Mouse (Mus musculus): ENCODE measurements at regions not wholly inside any gene's neighbourhood (a gene's known extent, or its start where the extent isn't known, plus 50 kb on each side); places are given as distances from the start of the nearest gene placed in this dataset.

DNA sequence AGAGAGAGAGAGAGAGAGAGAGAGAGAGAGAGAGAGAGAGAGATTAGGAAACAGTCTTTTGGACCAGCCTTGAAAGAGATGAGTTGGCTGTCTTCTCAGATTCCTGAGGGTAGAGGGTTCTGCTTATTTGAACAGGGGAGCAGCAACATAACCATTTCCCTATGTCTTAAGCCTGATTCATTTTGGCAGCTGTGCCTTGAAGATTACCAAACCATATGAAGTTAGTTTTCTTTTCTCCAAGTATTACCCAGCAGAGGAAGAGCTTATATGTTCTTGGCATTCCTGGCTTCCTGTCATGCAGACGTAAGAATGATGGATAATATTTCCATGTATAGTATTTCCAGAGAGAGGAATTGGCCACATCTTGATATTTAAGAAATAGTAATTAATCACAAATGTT is 124.8 kb upstream of the Igsf10 start:
- no peak for DNase-seq (ENCODE audit: low spot score)
- no peaks in the 10 kb centered on the region for H3K9me3 ChIP-seq (ENCODE audit: control insufficient read depth, low read length)
- H3K27me3 ChIP-seq (ENCODE audit: control insufficient read depth, insufficient read depth, low read length): no peaks in the 10 kb centered on the region
- no peak overlapping the region for H3K9ac ChIP-seq (ENCODE audit: low read depth, low read length)
- ATAC-seq (ENCODE audit: low FRiP score): no peak
- H3K4me3 ChIP-seq (ENCODE audit: low read depth, low read length): no peak overlapping the region
- no peaks in the 10 kb centered on the region for H3K36me3 ChIP-seq (ENCODE audit: control insufficient read depth, insufficient read depth, low read length)
- no peak overlapping the region for H3K27ac ChIP-seq (ENCODE audit: low read depth, low read length)
- WGBS: 68% methylated on average over 1 of the region's 1 CpGs
- no peaks in the 10 kb centered on the region for H3K4me1 ChIP-seq (replicated peaks; ENCODE audit: control insufficient read depth, insufficient read depth, low read length)
- no peak overlapping the region for H3K4me2 ChIP-seq (replicated peaks; ENCODE audit: low read depth, low read length)

DNA sequence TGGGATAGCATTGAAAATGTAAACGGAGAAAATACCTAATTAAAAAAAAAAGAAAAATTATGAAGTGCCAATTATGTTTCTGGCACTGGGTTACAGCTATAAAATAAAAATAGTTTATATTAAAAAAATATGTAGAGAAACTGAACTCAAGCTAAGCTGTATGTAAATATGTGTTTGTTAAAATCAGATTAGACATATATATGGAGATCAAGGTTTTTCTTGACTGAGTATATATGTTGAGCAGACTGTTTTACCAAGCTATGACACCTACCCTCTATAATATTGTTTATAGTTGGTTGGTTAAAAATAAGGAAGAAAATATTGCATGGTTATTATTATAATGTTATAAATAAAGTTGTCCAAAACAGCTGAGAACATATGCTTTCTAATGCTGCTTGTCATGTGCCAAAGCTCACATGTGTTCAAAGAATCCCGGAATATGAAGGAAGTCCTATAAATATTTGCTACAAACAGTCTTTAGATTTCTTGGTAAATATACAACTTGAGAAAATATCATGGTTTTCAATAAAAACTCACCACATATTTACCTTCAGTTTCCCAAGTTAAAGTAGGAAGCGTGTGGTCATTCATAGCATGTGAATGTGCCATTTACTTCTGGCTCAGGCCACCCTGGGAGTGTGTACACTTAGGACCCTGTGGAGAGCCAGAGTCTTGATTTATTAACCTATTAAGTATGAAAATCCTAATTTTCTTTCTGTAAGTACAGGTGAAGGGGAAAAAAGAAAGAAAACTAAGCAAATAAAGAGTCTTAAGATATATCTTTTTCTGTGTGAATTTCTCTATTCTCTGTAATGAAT is 118.4 kb upstream of the Igsf10 start:
- Histone ChIP-seq H3K27ac (ENCODE audit: low read depth, low read length) (no peak overlapping the region), H3K4me1 (replicated peaks; ENCODE audit: control insufficient read depth, insufficient read depth, low read length) (no peaks in the 10 kb centered on the region), H3K27me3 (ENCODE audit: control insufficient read depth, insufficient read depth, low read length) (no peaks in the 10 kb centered on the region), H3K4me3 (ENCODE audit: low read depth, low read length) (no peak overlapping the region), H3K9me3 (ENCODE audit: control insufficient read depth, low read length) (no peaks in the 10 kb centered on the region), H3K36me3 (ENCODE audit: control insufficient read depth, insufficient read depth, low read length) (no peaks in the 10 kb centered on the region), H3K4me2 (replicated peaks; ENCODE audit: low read depth, low read length) (no peak overlapping the region), H3K9ac (ENCODE audit: low read depth, low read length) (no peak overlapping the region)
- DNase-seq (ENCODE audit: low spot score) (no peak), ATAC-seq (ENCODE audit: low FRiP score) (no peak)
- WGBS: 93% methylated on average over 3 of the region's 3 CpGs

DNA sequence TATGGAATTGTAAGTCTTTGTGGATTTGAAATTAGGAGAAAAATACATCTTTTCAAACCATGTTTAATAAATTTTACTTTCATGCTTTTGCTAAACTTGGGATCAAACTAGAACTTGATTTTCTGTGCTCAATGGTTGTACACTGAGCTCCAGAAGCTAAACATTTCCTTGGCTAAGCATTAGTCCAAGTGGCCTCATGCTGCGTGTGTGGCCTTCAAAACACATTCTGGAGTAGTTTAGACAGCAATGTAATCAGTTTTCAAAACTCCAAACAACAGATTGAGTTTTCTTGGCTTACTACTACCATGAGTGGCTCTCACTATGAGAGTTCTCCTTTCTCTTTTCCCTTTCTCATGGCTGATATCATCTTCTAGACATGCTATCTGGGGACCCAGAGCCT is 112.7 kb upstream of the Igsf10 start:
- H3K36me3 ChIP-seq (ENCODE audit: control insufficient read depth, insufficient read depth, low read length): no peaks in the 10 kb centered on the region
- no peak for ATAC-seq (ENCODE audit: low FRiP score)
- H3K4me1 ChIP-seq (replicated peaks; ENCODE audit: control insufficient read depth, insufficient read depth, low read length): no peaks in the 10 kb centered on the region
- H3K4me3 ChIP-seq (ENCODE audit: low read depth, low read length): no peak overlapping the region
- no peak overlapping the region for H3K27ac ChIP-seq (ENCODE audit: low read depth, low read length)
- 97% methylated on average over 1 of the region's 1 CpGs for WGBS
- H3K27me3 ChIP-seq (ENCODE audit: control insufficient read depth, insufficient read depth, low read length): no peaks in the 10 kb centered on the region
- DNase-seq (ENCODE audit: low spot score): no peak
- no peak overlapping the region for H3K9ac ChIP-seq (ENCODE audit: low read depth, low read length)
- H3K4me2 ChIP-seq (replicated peaks; ENCODE audit: low read depth, low read length): no peak overlapping the region
- no peaks in the 10 kb centered on the region for H3K9me3 ChIP-seq (ENCODE audit: control insufficient read depth, low read length)

DNA sequence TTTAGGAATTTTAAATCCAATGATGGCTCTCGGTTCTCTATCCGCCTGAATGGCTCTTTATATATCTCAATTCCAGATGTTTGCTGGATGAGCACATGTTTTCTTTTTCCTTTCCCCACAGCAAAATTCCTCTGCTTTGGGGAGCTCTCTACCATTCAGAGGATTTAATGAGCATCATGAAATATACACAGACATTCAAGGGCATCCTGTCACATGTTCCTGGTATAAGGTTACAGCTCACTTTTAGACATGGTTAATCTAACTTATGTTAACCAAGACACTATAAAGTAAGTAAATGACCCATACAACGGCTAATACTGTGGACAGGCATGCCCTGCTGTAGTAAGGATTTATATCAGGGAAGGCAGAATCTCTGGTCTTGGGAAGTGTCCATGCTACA is 106.9 kb upstream of the Igsf10 start:
- Histone ChIP-seq H3K9me3 (ENCODE audit: control insufficient read depth, low read length) (no peaks in the 10 kb centered on the region), H3K9ac (ENCODE audit: low read depth, low read length) (no peak overlapping the region), H3K27ac (ENCODE audit: low read depth, low read length) (no peak overlapping the region), H3K27me3 (ENCODE audit: control insufficient read depth, insufficient read depth, low read length) (no peaks in the 10 kb centered on the region), H3K36me3 (ENCODE audit: control insufficient read depth, insufficient read depth, low read length) (no peaks in the 10 kb centered on the region), H3K4me2 (replicated peaks; ENCODE audit: low read depth, low read length) (no peak overlapping the region), H3K4me3 (ENCODE audit: low read depth, low read length) (no peak overlapping the region), H3K4me1 (replicated peaks; ENCODE audit: control insufficient read depth, insufficient read depth, low read length) (no peaks in the 10 kb centered on the region)
- no peak for DNase-seq (ENCODE audit: low spot score)
- 73% methylated on average over 3 of the region's 3 CpGs for WGBS
- no peak for ATAC-seq (ENCODE audit: low FRiP score)

DNA sequence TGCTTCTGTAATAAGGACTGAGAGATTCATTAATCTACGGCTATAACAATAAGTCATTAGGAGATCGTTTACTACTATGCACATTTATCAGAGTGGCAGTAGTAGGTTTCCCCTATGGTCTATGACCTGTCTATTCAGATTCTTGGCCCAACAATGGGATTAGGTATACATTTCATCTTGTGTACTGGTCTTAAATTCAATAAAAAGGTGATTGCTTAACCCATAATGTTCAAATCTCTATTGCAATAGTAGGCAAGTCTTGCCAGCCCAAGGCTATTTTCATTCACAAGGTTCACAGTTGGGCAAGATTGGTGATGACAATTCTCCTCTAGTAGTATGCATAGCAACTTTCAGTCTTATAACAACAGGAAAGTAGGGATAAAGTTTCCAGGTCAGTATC is 79.4 kb upstream of the Igsf10 start:
- 96% methylated on average over 2 of the region's 2 CpGs for whole genome bisulfite sequencing
- Histone ChIP-seq H3K4me2 (replicated peaks; ENCODE audit: low read depth, low read length) (no peak overlapping the region), H3K9me3 (ENCODE audit: control insufficient read depth, low read length) (no peaks in the 10 kb centered on the region), H3K4me3 (ENCODE audit: low read depth, low read length) (no peak overlapping the region), H3K36me3 (ENCODE audit: control insufficient read depth, insufficient read depth, low read length) (no peaks in the 10 kb centered on the region), H3K9ac (ENCODE audit: low read depth, low read length) (no peak overlapping the region), H3K4me1 (replicated peaks; ENCODE audit: control insufficient read depth, insufficient read depth, low read length) (no peaks in the 10 kb centered on the region), H3K27ac (ENCODE audit: low read depth, low read length) (no peak overlapping the region), H3K27me3 (ENCODE audit: control insufficient read depth, insufficient read depth, low read length) (no peaks in the 10 kb centered on the region)
- no peak for DNase-seq (ENCODE audit: low spot score)
- no peak for ATAC-seq (ENCODE audit: low FRiP score)

DNA sequence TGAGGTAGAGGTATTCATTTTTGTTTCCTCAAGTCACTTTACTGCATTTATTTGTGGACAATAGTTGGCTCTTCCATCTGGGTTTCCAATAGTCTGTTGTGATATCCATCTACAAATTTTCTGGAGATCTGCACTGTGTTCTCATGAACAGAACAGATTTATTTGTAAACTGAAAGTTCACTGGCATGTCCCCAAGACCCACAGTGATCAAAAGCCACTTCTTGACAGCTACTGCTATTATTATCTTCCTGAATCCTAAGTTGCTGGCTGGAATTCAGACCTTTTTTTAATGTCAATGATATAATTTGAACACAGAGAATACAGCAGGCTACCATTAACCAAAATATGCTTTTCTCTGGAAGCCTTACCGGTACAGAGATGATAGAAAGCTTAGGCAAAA is 64.9 kb upstream of the Igsf10 start:
- DNase-seq (ENCODE audit: low spot score) (no peak), ATAC-seq (ENCODE audit: low FRiP score) (no peak)
- H3K9me3 ChIP-seq (ENCODE audit: control insufficient read depth, low read length): no peaks in the 10 kb centered on the region
- WGBS: 82% methylated on average over 1 of the region's 1 CpGs
- no peaks in the 10 kb centered on the region for H3K36me3 ChIP-seq (ENCODE audit: control insufficient read depth, insufficient read depth, low read length)
- H3K27ac ChIP-seq (ENCODE audit: low read depth, low read length): no peak overlapping the region
- no peak overlapping the region for H3K4me2 ChIP-seq (replicated peaks; ENCODE audit: low read depth, low read length)
- H3K4me1 ChIP-seq (replicated peaks; ENCODE audit: control insufficient read depth, insufficient read depth, low read length): no peaks in the 10 kb centered on the region
- no peak overlapping the region for H3K9ac ChIP-seq (ENCODE audit: low read depth, low read length)
- H3K4me3 ChIP-seq (ENCODE audit: low read depth, low read length): no peak overlapping the region
- H3K27me3 ChIP-seq (ENCODE audit: control insufficient read depth, insufficient read depth, low read length): no peaks in the 10 kb centered on the region

DNA sequence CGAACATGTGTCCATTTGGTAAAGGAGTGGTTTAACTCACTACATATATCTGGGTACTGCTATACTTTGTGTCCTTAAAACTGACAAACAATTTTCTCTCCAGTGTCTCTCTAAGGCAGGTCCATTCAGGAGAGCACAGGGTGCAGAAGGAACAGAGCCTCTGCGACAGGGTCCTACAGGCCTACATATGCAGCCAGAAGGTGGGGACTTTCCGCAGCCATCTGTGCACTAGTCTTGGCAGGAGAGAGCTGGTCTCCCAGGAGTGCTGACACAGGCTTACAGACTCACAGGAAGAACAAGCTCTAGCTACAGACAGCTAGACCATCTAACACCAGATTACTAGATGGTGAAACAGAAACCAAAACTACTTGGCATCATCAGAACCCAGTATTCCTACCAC is 61.8 kb upstream of the Igsf10 start:
- no peak for ATAC-seq (ENCODE audit: low FRiP score)
- H3K27me3 ChIP-seq (ENCODE audit: control insufficient read depth, insufficient read depth, low read length): no peaks in the 10 kb centered on the region
- no peak overlapping the region for H3K9ac ChIP-seq (ENCODE audit: low read depth, low read length)

DNA sequence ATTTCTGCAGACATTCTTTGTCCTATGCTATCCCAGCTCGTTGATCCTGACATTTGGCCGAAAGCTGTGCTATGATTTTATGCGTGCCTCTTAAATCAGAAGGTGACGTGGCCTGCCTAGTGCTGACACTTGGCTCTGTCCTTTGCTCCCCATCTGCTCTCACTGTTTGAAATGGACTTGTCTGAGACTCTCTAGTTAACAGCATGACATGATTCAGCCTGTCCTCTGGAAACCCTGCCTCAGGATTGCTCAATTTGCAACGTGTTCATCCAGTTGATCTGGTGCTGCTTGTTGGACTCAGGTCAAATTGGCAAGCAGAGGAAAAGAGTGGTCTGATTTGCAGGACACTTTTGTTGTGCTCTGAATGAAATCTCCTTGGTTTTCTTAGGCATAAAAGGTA is 57.7 kb upstream of the Igsf10 start:
- ATAC-seq (ENCODE audit: low FRiP score) (no peak), DNase-seq (ENCODE audit: low spot score) (no peak)
- H3K9ac ChIP-seq (ENCODE audit: low read depth, low read length): no peak overlapping the region
- no peak overlapping the region for H3K4me3 ChIP-seq (ENCODE audit: low read depth, low read length)
- no peak overlapping the region for H3K4me2 ChIP-seq (replicated peaks; ENCODE audit: low read depth, low read length)
- no peaks in the 10 kb centered on the region for H3K4me1 ChIP-seq (replicated peaks; ENCODE audit: control insufficient read depth, insufficient read depth, low read length)
- 89% methylated on average over 5 of the region's 5 CpGs for WGBS
- no peak overlapping the region for H3K27ac ChIP-seq (ENCODE audit: low read depth, low read length)
- H3K36me3 ChIP-seq (ENCODE audit: control insufficient read depth, insufficient read depth, low read length): no peaks in the 10 kb centered on the region
- H3K27me3 ChIP-seq (ENCODE audit: control insufficient read depth, insufficient read depth, low read length): no peaks in the 10 kb centered on the region
- no peaks in the 10 kb centered on the region for H3K9me3 ChIP-seq (ENCODE audit: control insufficient read depth, low read length)

More for the DNA sequence above, 61.8 kb upstream of the Igsf10 start:
- 94% methylated on average over 3 of the region's 3 CpGs for WGBS
- Histone ChIP-seq H3K4me1 (replicated peaks; ENCODE audit: control insufficient read depth, insufficient read depth, low read length) (no peaks in the 10 kb centered on the region), H3K27ac (ENCODE audit: low read depth, low read length) (no peak overlapping the region), H3K4me3 (ENCODE audit: low read depth, low read length) (no peak overlapping the region), H3K4me2 (replicated peaks; ENCODE audit: low read depth, low read length) (no peak overlapping the region), H3K9me3 (ENCODE audit: control insufficient read depth, low read length) (no peaks in the 10 kb centered on the region), H3K36me3 (ENCODE audit: control insufficient read depth, insufficient read depth, low read length) (no peaks in the 10 kb centered on the region)
- no peak for DNase-seq (ENCODE audit: low spot score)

DNA sequence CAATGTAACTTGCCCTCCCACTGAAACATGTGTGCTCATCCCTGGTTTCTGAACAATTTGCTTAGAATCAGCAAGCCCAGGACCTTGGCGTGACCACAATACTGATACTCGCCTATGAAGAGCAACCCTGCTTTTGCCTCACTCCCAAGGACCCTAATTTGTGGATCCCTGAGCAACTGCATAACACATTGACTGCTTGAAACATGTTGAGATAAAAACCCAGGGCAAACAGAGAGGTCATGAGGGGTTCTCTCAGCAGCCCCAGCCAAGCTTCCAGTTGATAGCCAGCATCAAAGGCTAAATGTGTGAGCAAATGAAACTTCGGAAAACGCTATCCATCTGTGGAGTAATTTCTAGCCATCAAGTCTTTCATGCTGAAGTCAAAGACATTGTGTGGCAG is 57.2 kb upstream of the Igsf10 start:
- no peak for ATAC-seq (ENCODE audit: low FRiP score)
- Histone ChIP-seq H3K27me3 (ENCODE audit: control insufficient read depth, insufficient read depth, low read length) (no peaks in the 10 kb centered on the region), H3K4me1 (replicated peaks; ENCODE audit: control insufficient read depth, insufficient read depth, low read length) (no peaks in the 10 kb centered on the region), H3K27ac (ENCODE audit: low read depth, low read length) (no peak overlapping the region), H3K9ac (ENCODE audit: low read depth, low read length) (no peak overlapping the region), H3K9me3 (ENCODE audit: control insufficient read depth, low read length) (no peaks in the 10 kb centered on the region), H3K4me2 (replicated peaks; ENCODE audit: low read depth, low read length) (no peak overlapping the region), H3K4me3 (ENCODE audit: low read depth, low read length) (no peak overlapping the region), H3K36me3 (ENCODE audit: control insufficient read depth, insufficient read depth, low read length) (no peaks in the 10 kb centered on the region)
- 92% methylated on average over 4 of the region's 4 CpGs for WGBS
- DNase-seq (ENCODE audit: low spot score): no peak

Measured in hindbrain, embryonic 11.5 days (tissue).